Mouse (Mus musculus): ENCODE measurements at regions not wholly inside any gene's neighbourhood (a gene's known extent, or its start where the extent isn't known, plus 50 kb on each side); places are given as distances from the start of the nearest gene placed in this dataset.

GRCm38 (mm10) chr2:148233691-148234300, 161.3 kb upstream of the Sstr4 start:
- H3K9me3 ChIP-seq (ENCODE audit: low read length): no peaks in the 10 kb centered on the region
- DNase-seq (ENCODE audit: low spot score): no peak

GRCm38 (mm10) chr2:148237121-148237520, 158.0 kb upstream of the Sstr4 start:
- H3K4me2 ChIP-seq (ENCODE audit: low read depth, low read length): no peak overlapping the region
- DNase-seq (ENCODE audit: low spot score) (no peak), ATAC-seq (no peak)
- H3K27ac ChIP-seq: no peak overlapping the region
- no peak for TF ChIP-seq CTCF (IDR thresholded peaks at IDR 0.05; ENCODE audit: low read depth)
- H3K4me1 ChIP-seq (ENCODE audit: insufficient read depth, low read length): no peaks in the 10 kb centered on the region
- H3K9ac ChIP-seq (replicated peaks; ENCODE audit: low read length): no peak overlapping the region
- H3K27me3 ChIP-seq (ENCODE audit: insufficient read depth, low read length): no peaks in the 10 kb centered on the region
- no peaks in the 10 kb centered on the region for H3K36me3 ChIP-seq (ENCODE audit: insufficient read depth, low read length)
- no peaks in the 10 kb centered on the region for H3K9me3 ChIP-seq (ENCODE audit: low read length)
- 81% methylated on average over 4 of the region's 4 CpGs for WGBS
- H3K4me3 ChIP-seq (ENCODE audit: low read length): no peak overlapping the region

More at GRCm38 (mm10) chr2:148233691-148234300, 161.3 kb upstream of the Sstr4 start:
- Histone ChIP-seq H3K4me3 (ENCODE audit: low read length) (no peak overlapping the region), H3K27ac (no peak overlapping the region), H3K27me3 (ENCODE audit: insufficient read depth, low read length) (no peaks in the 10 kb centered on the region), H3K9ac (replicated peaks; ENCODE audit: low read length) (no peak overlapping the region), H3K36me3 (ENCODE audit: insufficient read depth, low read length) (no peaks in the 10 kb centered on the region), H3K4me1 (ENCODE audit: insufficient read depth, low read length) (no peaks in the 10 kb centered on the region), H3K4me2 (ENCODE audit: low read depth, low read length) (no peak overlapping the region)
- no peak for ATAC-seq
- TF ChIP-seq CTCF (IDR thresholded peaks at IDR 0.05; ENCODE audit: low read depth): no peak
- WGBS: 64% methylated on average over 1 of the region's 1 CpGs

- WGBS: 51% methylated on average over 3 of the region's 3 CpGs
- ATAC-seq: peak; percentile 74
- no peak overlapping the region for H3K4me3 ChIP-seq (ENCODE audit: low read length)
- H3K9ac ChIP-seq (replicated peaks; ENCODE audit: low read length): no peak overlapping the region
- H3K27me3 ChIP-seq (ENCODE audit: insufficient read depth, low read length): no peaks in the 10 kb centered on the region
- H3K36me3 ChIP-seq (ENCODE audit: insufficient read depth, low read length): no peaks in the 10 kb centered on the region
- H3K4me1 ChIP-seq (ENCODE audit: insufficient read depth, low read length): no peaks in the 10 kb centered on the region
- H3K4me2 ChIP-seq (ENCODE audit: low read depth, low read length): no peak overlapping the region
- no peak for DNase-seq (ENCODE audit: low spot score)
- no peaks in the 10 kb centered on the region for H3K9me3 ChIP-seq (ENCODE audit: low read length)
- TF ChIP-seq CTCF (IDR thresholded peaks at IDR 0.05; ENCODE audit: low read depth): no peak
- no peak overlapping the region for H3K27ac ChIP-seq
Observed at GRCm38 (mm10) chr2:148239046-148239445, 156.1 kb upstream of the Sstr4 start.

DNA sequence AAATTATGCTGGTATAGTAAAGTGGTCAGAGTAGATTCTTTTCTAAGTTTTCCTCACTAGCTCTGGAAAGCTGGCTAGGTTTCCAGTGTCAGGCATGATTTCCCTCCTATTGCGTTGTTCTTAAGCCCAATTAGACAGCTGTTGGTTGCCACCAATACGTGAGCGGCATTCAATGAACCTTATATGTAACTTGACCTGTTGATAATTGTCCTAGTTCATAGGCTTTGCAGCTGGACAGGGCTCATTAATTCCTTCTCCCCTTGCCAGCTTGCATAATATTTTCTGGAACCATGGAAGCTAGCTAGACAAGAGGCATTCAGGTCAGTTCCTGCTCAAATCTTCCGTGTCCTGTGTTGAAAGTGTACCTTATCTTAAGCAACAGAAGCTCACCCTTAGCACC, 152.9 kb upstream of the Sstr4 start:
- Histone ChIP-seq H3K4me1 (ENCODE audit: insufficient read depth, low read length) (no peaks in the 10 kb centered on the region), H3K4me2 (ENCODE audit: low read depth, low read length) (no peak overlapping the region), H3K9me3 (ENCODE audit: low read length) (no peaks in the 10 kb centered on the region), H3K27me3 (ENCODE audit: insufficient read depth, low read length) (no peaks in the 10 kb centered on the region), H3K9ac (replicated peaks; ENCODE audit: low read length) (no peak overlapping the region), H3K27ac (no peak overlapping the region), H3K4me3 (ENCODE audit: low read length) (no peak overlapping the region), H3K36me3 (ENCODE audit: insufficient read depth, low read length) (no peaks in the 10 kb centered on the region)
- TF ChIP-seq CTCF (IDR thresholded peaks at IDR 0.05; ENCODE audit: low read depth): no peak
- DNase-seq (ENCODE audit: low spot score): no peak
- 73% methylated on average over 4 of the region's 4 CpGs for WGBS
- no peak for ATAC-seq

GRCm38 (mm10) chr2:148245575-148245974, 149.6 kb upstream of the Sstr4 start:
- no peak overlapping the region for H3K4me3 ChIP-seq (ENCODE audit: low read length)
- 80% methylated on average over 2 of the region's 2 CpGs for WGBS
- no peak for TF ChIP-seq CTCF (IDR thresholded peaks at IDR 0.05; ENCODE audit: low read depth)
- no peak overlapping the region for H3K4me2 ChIP-seq (ENCODE audit: low read depth, low read length)
- no peaks in the 10 kb centered on the region for H3K4me1 ChIP-seq (ENCODE audit: insufficient read depth, low read length)
- H3K36me3 ChIP-seq (ENCODE audit: insufficient read depth, low read length): no peaks in the 10 kb centered on the region
- no peaks in the 10 kb centered on the region for H3K27me3 ChIP-seq (ENCODE audit: insufficient read depth, low read length)
- DNase-seq (ENCODE audit: low spot score) (no peak), ATAC-seq (no peak)
- no peak overlapping the region for H3K27ac ChIP-seq
- H3K9me3 ChIP-seq (ENCODE audit: low read length): no peaks in the 10 kb centered on the region
- H3K9ac ChIP-seq (replicated peaks; ENCODE audit: low read length): no peak overlapping the region

GRCm38 (mm10) chr2:148250902-148251301, 144.2 kb upstream of the Sstr4 start:
- 85% methylated on average over 1 of the region's 1 CpGs for WGBS
- no peaks in the 10 kb centered on the region for H3K4me1 ChIP-seq (ENCODE audit: insufficient read depth, low read length)
- TF ChIP-seq CTCF (IDR thresholded peaks at IDR 0.05; ENCODE audit: low read depth): no peak

GRCm38 (mm10) chr2:148255662-148256061, 139.5 kb upstream of the Sstr4 start:
- Histone ChIP-seq H3K27me3 (ENCODE audit: insufficient read depth, low read length) (no peaks in the 10 kb centered on the region), H3K4me2 (ENCODE audit: low read depth, low read length) (no peak overlapping the region), H3K4me3 (ENCODE audit: low read length) (no peak overlapping the region), H3K36me3 (ENCODE audit: insufficient read depth, low read length) (no peaks in the 10 kb centered on the region), H3K9me3 (ENCODE audit: low read length) (no peaks in the 10 kb centered on the region), H3K9ac (replicated peaks; ENCODE audit: low read length) (no peak overlapping the region), H3K4me1 (ENCODE audit: insufficient read depth, low read length) (no peaks in the 10 kb centered on the region), H3K27ac (no peak overlapping the region)
- DNase-seq (ENCODE audit: low spot score): no peak
- ATAC-seq: no peak
- TF ChIP-seq CTCF (IDR thresholded peaks at IDR 0.05; ENCODE audit: low read depth): no peak

More at GRCm38 (mm10) chr2:148250902-148251301, 144.2 kb upstream of the Sstr4 start:
- Histone ChIP-seq H3K36me3 (ENCODE audit: insufficient read depth, low read length) (no peaks in the 10 kb centered on the region), H3K4me2 (ENCODE audit: low read depth, low read length) (no peak overlapping the region), H3K4me3 (ENCODE audit: low read length) (no peak overlapping the region), H3K27ac (no peak overlapping the region), H3K27me3 (ENCODE audit: insufficient read depth, low read length) (no peaks in the 10 kb centered on the region), H3K9me3 (ENCODE audit: low read length) (no peaks in the 10 kb centered on the region), H3K9ac (replicated peaks; ENCODE audit: low read length) (no peak overlapping the region)
- ATAC-seq (no peak), DNase-seq (ENCODE audit: low spot score) (no peak)
